11 mouse cellular contexts compared by ENCODE assay signal in the genomic region with DNA sequence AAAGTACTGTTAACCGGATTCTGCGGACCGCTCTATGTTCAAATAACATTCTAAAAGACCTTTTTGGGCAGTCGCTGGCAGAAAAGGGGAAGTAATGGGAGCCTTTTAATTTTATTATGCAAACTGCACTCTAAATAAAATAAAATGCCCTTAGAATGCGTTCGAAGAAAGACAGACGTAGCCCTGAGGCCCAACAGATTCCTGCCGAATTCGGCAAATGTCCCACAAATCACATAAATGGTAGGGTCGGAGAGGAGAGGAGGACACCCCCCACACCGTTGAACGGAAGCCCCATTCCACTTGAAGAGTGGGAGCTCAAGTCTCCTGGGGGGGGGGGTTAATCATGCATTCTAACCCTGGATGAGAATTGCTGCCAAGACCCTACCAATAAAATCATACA. TPM values are rescaled to one million over a fixed set of nuclear protein-coding genes. Genes with fewer than 3 reads are reported as not detected.
DNase-seq lines count a peak whose midpoint lies in the region; ATAC-seq and TF ChIP-seq lines count a peak whose summit lies in the region.
"Had no signal": no experiment of that assay in that cellular context is flagged by ENCODE, and none has a peak within 500 bp of the region (broad histone marks: within the 10 kb centered on the region; RNA-seq: fewer than 3 reads in every experiment).

No protein-coding gene starts in this region.

- H3K36me3 ChIP-seq in heart, embryonic 13.5 days, result no peaks in the 10 kb centered on the region
- H3K36me3 ChIP-seq in hindbrain, embryonic 11.5 days (ENCODE audit: control insufficient read depth, insufficient read depth, low read length), result no peaks in the 10 kb centered on the region
- no peaks in the 10 kb centered on the region for H3K36me3 ChIP-seq in midbrain, embryonic 14.5 days (ENCODE audit: control insufficient read depth, insufficient read depth, low read length)
- no peaks in the 10 kb centered on the region for H3K36me3 ChIP-seq in thymus, adult 2 months (ENCODE audit: control insufficient read depth, insufficient read depth, low read length)
- H3K36me3 ChIP-seq in liver, postnatal 0 days (replicated peaks; ENCODE audit: insufficient read depth, low read length), result no peaks in the 10 kb centered on the region
- H3K36me3 ChIP-seq: stomach, embryonic 15.5 days had no signal

- H3K9ac ChIP-seq in heart, embryonic 13.5 days, result no peak overlapping the region
- H3K9ac ChIP-seq in hindbrain, embryonic 11.5 days (ENCODE audit: low read depth, low read length), result peak overlapping the region; percentile 79
- H3K9ac ChIP-seq in midbrain, embryonic 14.5 days (replicated peaks; ENCODE audit: low read length), result peak overlapping the region; percentile 94
- H3K9ac ChIP-seq in liver, postnatal 0 days (replicated peaks), result no peak overlapping the region
- H3K9ac ChIP-seq: stomach, embryonic 15.5 days had no signal

- intact Hi-C loops in heart, postnatal 25 days (cut with DNase I), result no loop called here

- H3K27me3 ChIP-seq in heart, embryonic 13.5 days (replicated peaks), result peaks cover 97% of the 10 kb centered on the region
- H3K27me3 ChIP-seq in hindbrain, embryonic 11.5 days (ENCODE audit: control insufficient read depth, insufficient read depth, low read length), result peaks cover 2% of the 10 kb centered on the region; the same call in 1 of the 2 replicates
- no peaks in the 10 kb centered on the region for H3K27me3 ChIP-seq in midbrain, embryonic 14.5 days (ENCODE audit: control insufficient read depth, insufficient read depth, low read length)
- H3K27me3 ChIP-seq in thymus, adult 2 months (ENCODE audit: control insufficient read depth, insufficient read depth, low read length), result peaks cover 24% of the 10 kb centered on the region
- peaks cover 83% of the 10 kb centered on the region for H3K27me3 ChIP-seq in liver, postnatal 0 days (ENCODE audit: insufficient read depth, low read length)

- TF ChIP-seq POLR2A in thymus, adult 2 months (IDR thresholded peaks at IDR 0.05; ENCODE audit: control insufficient read depth, extremely low read depth, insufficient read depth, low read length, poor library complexity), result no peak

- 2% methylated on average over 12 of the region's 12 CpGs for WGBS in heart, embryonic 13.5 days
- WGBS in hindbrain, embryonic 11.5 days, result 1% methylated on average over 12 of the region's 12 CpGs
- under 1% methylated on average over 12 of the region's 12 CpGs for WGBS in midbrain, embryonic 14.5 days
- 2% methylated on average over 12 of the region's 12 CpGs for WGBS in thymus, adult 2 months
- 2% methylated on average over 12 of the region's 12 CpGs for WGBS in liver, postnatal 0 days (ENCODE audit: insufficient replicate concordance)

- no peaks in the 10 kb centered on the region for H3K9me3 ChIP-seq in heart, embryonic 13.5 days
- H3K9me3 ChIP-seq in hindbrain, embryonic 11.5 days (ENCODE audit: control insufficient read depth, low read length), result no peaks in the 10 kb centered on the region
- H3K9me3 ChIP-seq in midbrain, embryonic 14.5 days (ENCODE audit: control insufficient read depth, low read length), result no peaks in the 10 kb centered on the region
- no peaks in the 10 kb centered on the region for H3K9me3 ChIP-seq in liver, postnatal 0 days (ENCODE audit: low read length)
- H3K9me3 ChIP-seq: stomach, embryonic 15.5 days had no signal

- H3K4me3 ChIP-seq in heart, embryonic 13.5 days, result peak overlapping the region; percentile 48; the same call in 1 of the 2 replicates
- H3K4me3 ChIP-seq in hindbrain, embryonic 11.5 days (ENCODE audit: low read depth, low read length), result peak overlapping the region; percentile 99
- H3K4me3 ChIP-seq in midbrain, embryonic 14.5 days (replicated peaks; ENCODE audit: low read depth, low read length), result peak overlapping the region; percentile 92
- no peak overlapping the region for H3K4me3 ChIP-seq in thymus, adult 2 months (ENCODE audit: control insufficient read depth, insufficient read depth, low read length)
- no peak overlapping the region for H3K4me3 ChIP-seq in liver, postnatal 0 days (ENCODE audit: low read depth, low read length)
- H3K4me3 ChIP-seq: erythroblast, embryonic 14.5 days had no signal

- no peak for ATAC-seq in heart, embryonic 13.5 days (ENCODE audit: extremely low read depth, insufficient number of reproducible peaks, low FRiP score, low TSS enrichment)
- ATAC-seq in hindbrain, embryonic 11.5 days (ENCODE audit: low FRiP score), result no peak
- ATAC-seq in midbrain, embryonic 14.5 days (ENCODE audit: low FRiP score, low TSS enrichment), result no peak
- ATAC-seq in monocyte, adult 5-6 weeks (replicated peaks; ENCODE audit: insufficient number of reproducible peaks, low FRiP score, low TSS enrichment, poor library complexity, severe bottlenecking), result no peak
- ATAC-seq in liver, postnatal 0 days, result no peak

- no peak for DNase-seq in heart, postnatal 25 days (ENCODE audit: low spot score)
- peak; percentile 15 for DNase-seq in embryo, embryonic 9.5 days (ENCODE audit: extremely low spot score)
- DNase-seq in hindbrain, embryonic 11.5 days (ENCODE audit: low spot score), result peak; percentile 41
- DNase-seq in midbrain, embryonic 14.5 days, result peak; percentile 57
- DNase-seq in thymus, adult 2 months, result no peak
- DNase-seq in liver, postnatal 0 days, result no peak

- no peak for TF ChIP-seq CTCF in thymus, adult 2 months (IDR thresholded peaks at IDR 0.05; ENCODE audit: borderline replicate concordance, control insufficient read depth, extremely low read depth, insufficient read depth, low read length, poor library complexity)
- no peak for TF ChIP-seq CTCF in liver, postnatal 0 days (IDR thresholded peaks at IDR 0.05; ENCODE audit: low read depth)

- no peak for TF ChIP-seq EP300 in liver, postnatal 0 days (IDR thresholded peaks at IDR 0.05; ENCODE audit: low read depth)

- peaks cover 21% of the 10 kb centered on the region for H3K4me1 ChIP-seq in heart, embryonic 13.5 days
- peaks cover 4% of the 10 kb centered on the region for H3K4me1 ChIP-seq in hindbrain, embryonic 11.5 days (replicated peaks; ENCODE audit: control insufficient read depth, insufficient read depth, low read length)
- H3K4me1 ChIP-seq in midbrain, embryonic 14.5 days (ENCODE audit: control insufficient read depth, insufficient read depth, low read length), result peaks cover 50% of the 10 kb centered on the region
- no peaks in the 10 kb centered on the region for H3K4me1 ChIP-seq in thymus, adult 2 months (replicated peaks; ENCODE audit: control insufficient read depth, insufficient read depth, low read length)
- H3K4me1 ChIP-seq in liver, postnatal 0 days (ENCODE audit: insufficient read depth), result no peaks in the 10 kb centered on the region

- H3K27ac ChIP-seq in heart, embryonic 13.5 days (replicated peaks), result no peak overlapping the region
- H3K27ac ChIP-seq in hindbrain, embryonic 11.5 days (ENCODE audit: low read depth, low read length), result peak overlapping the region; percentile 96
- peak overlapping the region; percentile 99 for H3K27ac ChIP-seq in midbrain, embryonic 14.5 days (replicated peaks; ENCODE audit: low read depth, low read length)
- H3K27ac ChIP-seq in thymus, adult 2 months (ENCODE audit: control insufficient read depth, insufficient read depth, low read length), result no peak overlapping the region
- no peak overlapping the region for H3K27ac ChIP-seq in liver, postnatal 0 days (ENCODE audit: low read depth)
- H3K27ac ChIP-seq: stomach, embryonic 15.5 days had no signal

- H3K4me2 ChIP-seq in heart, embryonic 13.5 days, result peak overlapping the region; percentile 74; the same call in 1 of the 2 replicates
- peak overlapping the region; percentile 69 for H3K4me2 ChIP-seq in hindbrain, embryonic 11.5 days (replicated peaks; ENCODE audit: low read depth, low read length)
- H3K4me2 ChIP-seq in midbrain, embryonic 14.5 days (ENCODE audit: low read length), result peak overlapping the region; percentile 98
- no peak overlapping the region for H3K4me2 ChIP-seq in liver, postnatal 0 days (ENCODE audit: low read depth, low read length)

RNA-seq across cellular contexts. Expression of a gene that starts 8.3 kb away (rescaled TPM):
- 0.03 and 0.08 TPM in 2 replicates for polyA plus RNA-seq in heart, embryonic 13.5 days (2015; fragmentation: Nextera tagmentation; extraction: Ambion mirVana)
- under 1 TPM in 1 of 2 experiments, not detected in 1; 0.03 TPM for total RNA-seq in heart, postnatal 25 days (2021)
- 20.7 and 22.3 TPM in 2 replicates for polyA plus RNA-seq in hindbrain, embryonic 11.5 days (2014; fragmentation: Nextera tagmentation; extraction: Ambion mirVana)
- polyA plus RNA-seq in midbrain, embryonic 14.5 days (2014; fragmentation: Nextera tagmentation; extraction: Ambion mirVana), result 20.0 and 24.5 TPM in 2 replicates
- polyA plus RNA-seq in thymus, adult 2 months (2012; rRNA removed), result 0.06 and 0.09 TPM in 2 replicates
- not detected in 3 replicates for total RNA-seq in monocyte, adult 5-6 weeks (2017)
- polyA plus RNA-seq in liver, postnatal 0 days (2015; fragmentation: Nextera tagmentation; extraction: Ambion mirVana), result not detected in 2 replicates
- polyA plus RNA-seq: C2C12; erythroblast, embryonic 14.5 days had no signal

Comparison
In these comparisons a context has a peak if more than half of its experiments do, and no peak if none do; other contexts are left out.
1. H3K27ac ChIP-seq: peak in hindbrain, embryonic 11.5 days (single experiment) and midbrain, embryonic 14.5 days (single experiment); none in heart, embryonic 13.5 days (single experiment), thymus, adult 2 months (single experiment) and liver, postnatal 0 days (single experiment).
2. H3K4me3 ChIP-seq: peak in heart, embryonic 13.5 days (single experiment), hindbrain, embryonic 11.5 days (single experiment) and midbrain, embryonic 14.5 days (single experiment); none in thymus, adult 2 months (single experiment) and liver, postnatal 0 days (single experiment).
3. H3K9ac ChIP-seq: peak in hindbrain, embryonic 11.5 days (single experiment) and midbrain, embryonic 14.5 days (single experiment); none in heart, embryonic 13.5 days (single experiment) and liver, postnatal 0 days (single experiment).
4. DNase-seq: peak in embryo, embryonic 9.5 days (single experiment), hindbrain, embryonic 11.5 days (single experiment) and midbrain, embryonic 14.5 days (single experiment); none in heart, postnatal 25 days (single experiment), thymus, adult 2 months (single experiment) and liver, postnatal 0 days (single experiment).
5. RNA of a gene that starts 8.3 kb away (polyA plus RNA-seq): 20.0 to 24.5 TPM in midbrain, embryonic 14.5 days and 20.7 to 22.3 TPM in hindbrain, embryonic 11.5 days; 0.06 to 0.09 TPM in thymus, adult 2 months, 0.03 to 0.08 TPM in heart, embryonic 13.5 days and not detected in liver, postnatal 0 days; every median in the first group is over 10 times any median in the second.